Mouse (Mus musculus) layer of hippocampus, postnatal 25 days (tissue): ENCODE results near the gene Ltb. TPM values are rescaled to one million over a fixed set of nuclear protein-coding genes. Genes with fewer than 3 reads are reported as not detected.

Experiments
- DNase-seq, 2 experiments: peaks; one replicate each; pipeline ENCODE4 v3.0.0; 2022; ENCODE audit warnings: mixed read lengths in 2 of 2, low spot score in 1 of 2; ENCODE audit errors: extremely low spot score in 1 of 2
- total RNA-seq, 2 experiments: library from RNA; stranded (reverse); gene quantifications; 2 replicates each; pipeline ENCODE4 v1.2.3; 2021

The Ltb gene
- under 1 TPM; 0.42 to 0.54 TPM for total RNA-seq

DNA sequence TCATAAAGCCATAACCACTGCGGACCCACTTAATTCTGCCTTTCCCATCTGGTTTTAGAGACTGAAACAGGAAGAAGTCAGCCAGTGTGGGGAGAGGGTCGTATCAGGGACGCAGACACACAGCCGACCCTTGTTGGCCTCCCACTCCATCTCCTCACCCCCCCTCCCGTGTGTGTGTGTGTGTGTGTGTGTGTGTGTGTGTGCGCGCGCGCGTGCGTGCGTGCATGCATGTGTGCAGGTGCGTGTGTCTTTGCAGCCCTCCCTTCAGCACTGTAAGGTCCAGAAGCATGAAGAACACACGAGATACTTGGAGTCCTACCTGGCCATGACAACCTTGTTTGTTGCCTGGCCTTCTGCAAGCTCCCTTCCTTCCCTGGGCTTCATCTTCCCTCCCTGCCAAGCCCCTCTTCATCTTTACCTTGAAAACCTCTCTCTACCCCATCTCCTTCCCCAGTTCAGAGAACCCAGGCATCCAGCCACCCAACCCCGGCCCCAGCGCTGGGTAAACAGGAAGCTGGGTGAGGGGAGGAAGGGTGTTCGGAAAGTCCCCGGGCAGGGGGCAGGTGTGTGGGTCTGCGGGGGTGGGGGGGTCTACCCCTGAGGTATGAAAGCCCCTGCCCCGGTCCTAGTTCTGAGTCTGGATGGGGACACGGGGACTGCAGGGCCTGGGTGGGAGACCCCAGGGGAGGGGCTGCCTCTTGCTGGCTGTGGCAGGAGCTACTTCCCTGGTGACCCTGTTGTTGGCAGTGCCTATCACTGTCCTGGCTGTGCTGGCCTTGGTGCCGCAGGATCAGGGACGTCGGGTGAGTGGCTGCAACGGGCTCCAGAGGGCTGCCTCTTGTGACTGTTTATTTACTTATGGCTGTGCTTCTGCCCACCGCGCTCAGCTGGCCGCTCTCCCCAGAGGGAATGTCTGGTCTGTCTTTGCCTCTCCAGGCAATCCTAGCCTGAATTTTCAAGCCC lies at the start of gene Ltb:
TSS of gene Ltb (plus strand) at position 559 of the 963 bp plus-strand sequence.
- no peak for DNase-seq

DNA sequence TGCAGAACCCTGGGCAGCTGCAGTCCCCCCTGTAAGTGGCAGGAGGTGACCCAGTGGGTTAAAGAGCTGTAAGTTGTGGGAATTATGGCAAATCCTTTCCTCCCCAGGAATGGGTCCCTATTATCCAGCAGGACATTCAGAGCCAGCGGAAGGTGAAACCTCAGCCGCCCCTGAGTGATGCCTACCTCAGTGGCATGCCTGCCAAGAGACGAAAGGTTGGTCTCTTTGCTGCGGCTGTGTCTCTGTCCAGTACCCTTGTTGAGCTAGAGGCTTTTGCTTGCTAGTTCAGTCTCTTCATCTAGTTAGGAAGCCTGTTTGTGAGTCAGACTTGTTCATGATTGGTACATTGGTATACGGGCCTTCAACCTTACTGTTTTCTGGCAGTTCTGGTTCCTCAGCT lies 48.1 kb upstream of the Ltb start:
- DNase-seq, result no peak

DNA sequence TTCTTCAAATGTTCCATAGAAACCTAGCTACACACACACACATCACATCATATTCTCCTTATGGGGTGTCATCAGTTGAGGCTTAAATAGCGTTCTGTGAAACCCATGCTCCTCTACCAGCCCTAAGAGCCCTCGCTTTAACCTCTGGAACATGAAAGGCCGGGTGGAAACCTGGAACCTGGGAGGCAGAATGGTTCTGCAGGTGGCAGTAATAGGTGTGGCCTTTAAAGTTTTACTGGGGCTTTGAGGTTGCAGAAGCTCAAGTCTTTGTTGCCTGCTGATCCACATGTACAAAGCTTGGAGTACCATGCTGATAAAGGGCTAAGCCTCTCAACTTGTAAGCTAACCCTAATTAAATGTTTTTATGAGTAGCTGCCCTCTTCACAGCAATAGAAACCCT lies 46.9 kb upstream of the Ltb start:
- DNase-seq, result no peak

DNA sequence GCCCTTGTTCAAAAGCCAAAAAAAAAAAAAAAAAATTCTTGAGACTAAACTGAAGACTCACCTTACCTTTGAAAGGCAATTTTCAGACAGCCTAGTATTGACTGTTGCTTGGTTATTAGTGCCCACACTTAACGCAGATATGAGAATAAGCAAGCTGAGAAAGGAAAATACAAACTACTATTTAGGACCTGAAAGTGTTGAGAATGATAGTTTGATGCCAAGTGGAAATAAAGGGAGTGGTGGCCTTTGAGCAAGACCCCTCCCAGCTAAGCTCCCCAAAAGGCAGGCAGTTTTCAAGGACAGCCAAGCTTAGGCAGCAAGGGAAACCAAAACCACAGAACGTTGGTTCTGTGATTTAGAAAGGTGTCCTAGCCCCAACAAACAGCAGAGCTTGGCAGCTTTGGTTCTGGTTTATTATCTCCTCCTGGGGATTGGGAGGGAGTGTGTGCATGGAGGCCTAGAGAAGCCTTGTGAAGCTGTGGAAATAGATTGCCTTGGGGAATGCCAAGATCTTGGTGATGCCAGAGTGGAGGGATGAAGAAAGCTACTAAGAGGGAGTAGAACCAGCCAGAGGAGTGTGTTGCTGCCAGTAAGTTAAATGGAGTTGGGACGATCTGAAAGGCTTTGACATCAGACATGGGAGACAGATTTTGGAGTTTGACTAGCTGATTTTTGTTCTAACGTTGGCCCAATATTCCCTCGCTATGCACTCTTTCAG lies 46.2 kb upstream of the Ltb start:
- no peak for DNase-seq

DNA sequence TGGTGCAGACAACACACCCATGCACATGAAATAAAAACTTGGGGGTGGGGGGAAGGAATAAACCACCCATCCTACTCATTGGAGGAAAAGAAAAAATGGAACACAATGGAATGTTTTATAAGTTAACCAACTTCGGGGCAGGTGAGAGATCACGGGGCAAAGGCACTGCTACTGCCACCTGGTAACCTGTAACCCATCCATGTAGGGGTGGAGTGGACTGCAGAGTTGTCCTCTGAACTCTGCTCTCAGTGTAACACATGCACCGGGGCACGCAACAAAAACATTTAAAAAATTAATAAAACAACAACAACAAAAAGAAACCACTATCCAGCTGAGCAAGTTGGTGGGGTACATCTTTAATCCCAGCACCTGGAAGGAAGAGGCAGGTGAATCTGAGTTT lies 42.1 kb upstream of the Ltb start:
- no peak for DNase-seq

DNA sequence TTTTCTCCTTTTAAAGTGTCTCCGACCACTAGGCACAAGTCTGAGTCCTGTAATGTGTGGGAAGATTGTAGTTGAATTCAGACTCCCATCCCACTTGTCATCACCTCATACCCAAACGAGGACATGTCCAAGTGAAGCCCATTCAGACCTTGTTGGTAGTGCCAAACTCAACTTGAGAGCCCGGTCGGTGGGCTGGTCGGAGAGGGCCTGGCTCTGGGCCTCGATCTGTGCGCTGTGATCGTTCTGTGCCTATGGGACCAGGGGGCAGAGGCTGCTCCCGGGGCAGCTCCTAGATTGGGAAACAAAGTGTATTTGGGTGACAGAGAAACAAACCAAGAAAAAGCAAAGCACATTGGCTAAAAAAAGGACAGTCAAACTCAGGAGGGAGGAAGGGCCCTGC lies 41.2 kb upstream of the Ltb start:
- no peak for DNase-seq

DNA sequence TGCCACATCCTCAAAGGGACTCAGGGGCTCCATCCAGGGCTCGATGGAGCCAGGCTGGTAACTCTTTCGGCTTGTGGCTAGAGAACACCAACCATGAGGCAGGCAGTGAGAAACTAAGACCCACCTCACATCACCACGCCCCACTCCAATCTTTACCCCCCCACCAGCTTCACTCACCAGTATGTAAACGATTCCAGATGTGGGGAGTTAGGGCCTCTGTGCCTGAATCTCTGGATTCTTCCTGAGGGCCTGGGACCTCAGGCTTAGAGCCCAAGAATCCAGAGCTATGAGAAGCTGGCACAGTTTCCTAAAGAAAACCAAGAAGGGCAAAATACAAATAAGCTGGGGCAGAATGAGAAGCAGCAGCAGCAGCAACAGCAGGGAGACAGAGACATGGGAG lies 40.3 kb upstream of the Ltb start:
- DNase-seq, result no peak

DNA sequence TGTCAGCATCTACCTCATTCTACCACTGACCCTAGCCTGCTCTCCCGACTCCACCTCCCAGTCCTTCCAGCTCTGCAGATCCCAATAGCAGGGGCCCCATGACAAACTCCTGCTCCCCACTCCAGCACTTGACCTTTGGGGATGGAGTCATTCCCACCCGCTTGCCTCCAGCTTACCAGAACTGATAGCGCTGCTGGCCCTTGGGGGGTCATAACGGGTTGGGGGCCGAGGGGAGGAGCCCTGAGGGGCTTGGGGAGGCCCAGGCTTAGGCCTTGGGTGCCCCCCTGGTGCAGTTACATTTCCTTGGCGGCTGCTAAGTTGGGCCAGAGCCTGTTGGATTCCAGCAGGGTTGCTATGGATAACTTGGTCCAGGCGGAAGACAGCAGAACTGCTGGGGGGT lies 39.6 kb upstream of the Ltb start:
- no peak for DNase-seq

DNA sequence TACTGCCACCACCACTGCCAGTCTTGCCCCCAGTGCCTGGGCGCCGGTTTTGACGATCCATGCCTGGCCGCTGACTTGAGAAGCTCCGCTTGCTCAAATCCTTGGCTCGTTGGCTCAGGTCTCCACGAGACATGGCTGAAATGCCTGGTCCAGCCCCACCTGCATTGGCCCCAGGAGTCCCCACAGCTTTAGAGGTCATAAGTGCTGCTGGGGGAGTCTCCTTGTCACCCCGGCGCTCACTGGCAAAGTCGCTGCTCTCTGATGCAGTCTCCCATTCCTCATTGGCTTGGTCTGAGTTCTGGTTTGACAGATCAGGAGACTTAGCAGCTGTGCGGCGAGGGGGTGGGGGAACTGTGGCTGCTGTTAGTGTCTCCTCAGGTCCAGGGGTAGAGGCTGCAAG lies 38.8 kb upstream of the Ltb start:
- DNase-seq, result no peak

DNA sequence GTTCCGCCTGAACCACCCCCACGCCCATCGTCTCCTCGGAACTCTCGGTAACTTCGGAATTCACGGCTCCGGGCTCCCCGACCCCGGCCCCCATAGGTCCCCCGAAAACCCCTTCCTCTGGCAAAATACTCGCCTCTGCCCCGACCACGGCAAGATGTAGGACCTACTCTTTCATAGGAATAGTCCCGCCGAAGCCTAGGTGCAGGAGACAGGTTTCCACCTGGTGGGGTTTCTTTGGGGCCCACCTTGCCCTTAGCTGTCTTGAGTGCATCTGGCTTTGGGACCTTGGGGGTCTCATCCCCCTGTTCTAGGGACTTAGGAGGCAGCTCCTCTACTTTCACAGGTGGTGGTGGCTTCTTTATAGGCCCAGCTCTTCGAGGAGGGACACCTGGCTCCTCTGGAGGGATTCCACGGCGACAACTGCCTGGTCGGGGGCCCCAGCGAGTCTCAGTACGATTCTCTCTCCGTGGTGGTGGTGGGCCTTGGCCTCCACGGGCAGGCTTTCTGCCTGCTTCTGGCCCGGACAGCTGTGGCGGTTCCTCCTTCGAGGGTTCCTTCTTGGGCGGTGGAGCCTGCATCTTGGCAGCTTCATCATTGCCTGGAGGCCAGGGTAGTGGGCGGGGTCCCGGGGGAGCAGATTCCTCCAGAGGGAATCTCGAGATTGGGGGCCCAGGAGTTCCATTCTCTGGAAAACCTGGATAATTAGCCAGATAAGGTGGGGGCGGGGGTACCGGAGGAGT lies 37.6 kb upstream of the Ltb start:
- DNase-seq, result no peak

DNA sequence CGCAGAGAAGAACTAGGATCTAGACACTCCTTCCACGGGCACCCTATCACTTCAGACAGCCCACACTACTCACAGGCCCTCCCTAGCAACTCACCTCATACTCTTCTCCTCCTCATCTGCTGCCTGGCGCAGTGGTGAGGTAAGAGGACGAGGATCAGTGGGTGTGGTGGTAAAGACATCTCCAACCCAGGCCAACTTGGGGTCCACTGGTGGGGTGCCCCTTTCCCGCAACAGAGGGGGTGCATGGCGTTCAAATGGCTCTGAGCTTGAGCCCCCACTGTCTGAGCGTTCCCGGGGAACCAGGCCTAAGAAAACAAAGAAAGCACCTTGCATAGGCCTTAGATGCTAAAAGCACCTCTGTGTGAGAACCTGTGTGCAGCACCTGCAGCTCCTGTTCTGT lies 37.0 kb upstream of the Ltb start:
- no peak for DNase-seq

DNA sequence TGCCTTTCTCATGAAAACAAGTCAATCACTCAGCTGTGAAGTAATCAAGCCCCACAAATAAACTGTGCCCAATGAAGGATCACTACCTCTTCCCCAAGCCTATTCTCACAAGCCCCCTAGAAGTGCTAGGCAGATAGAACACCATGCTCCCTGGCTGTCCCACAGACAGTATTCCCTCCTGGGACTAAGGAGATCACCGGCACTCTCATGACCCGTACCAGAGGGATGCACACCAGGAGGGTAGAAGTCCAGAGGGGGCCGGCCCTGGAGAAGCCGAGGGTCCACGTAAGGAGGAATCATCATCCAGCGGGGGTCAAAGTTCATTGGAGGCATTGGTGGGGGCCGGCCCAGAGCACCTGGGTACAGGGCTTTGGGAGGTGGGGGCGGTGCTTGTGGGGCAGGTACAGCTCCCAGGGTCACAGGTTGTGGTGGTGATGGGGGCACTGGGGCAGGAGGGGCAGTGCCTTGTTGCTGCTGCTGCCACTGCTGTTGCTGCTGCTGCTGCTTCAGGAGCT lies 36.5 kb upstream of the Ltb start:
- DNase-seq, result no peak

DNA sequence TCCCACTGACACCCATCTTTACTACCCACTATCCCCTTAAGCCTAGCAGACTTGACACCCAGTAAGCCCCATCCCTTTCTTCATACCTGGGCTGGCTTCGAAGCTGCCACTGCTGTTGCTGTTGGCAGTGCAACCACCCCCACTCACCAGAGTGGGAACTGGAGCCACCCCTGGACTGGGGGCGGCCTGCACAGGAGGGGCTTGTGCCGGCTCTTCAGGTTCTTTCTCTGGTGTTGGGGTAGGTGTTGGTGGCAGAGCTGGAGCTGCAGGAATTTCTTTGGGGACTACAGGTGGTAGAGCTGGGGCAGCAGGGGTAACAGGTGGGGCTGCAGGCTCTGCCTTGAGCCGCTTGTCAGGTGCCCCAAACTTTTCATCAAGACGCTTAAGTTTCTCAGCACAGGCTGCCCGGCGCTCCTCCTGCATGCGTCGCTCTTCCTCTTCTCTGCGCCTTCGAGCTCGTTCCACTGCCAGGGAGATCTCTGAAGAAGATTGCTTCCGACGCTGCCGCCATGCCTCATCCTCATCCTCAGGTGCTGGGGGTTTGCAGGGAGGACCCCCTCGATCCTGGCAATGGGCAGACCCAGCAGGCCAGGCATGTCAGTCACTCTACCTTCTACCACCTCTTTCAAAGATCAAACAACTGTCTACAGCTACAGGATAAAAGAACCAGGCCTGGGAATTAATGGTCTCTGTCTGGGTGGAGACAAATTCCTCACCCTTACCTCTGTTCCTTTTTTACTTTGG lies 35.2 kb upstream of the Ltb start:
- no peak for DNase-seq

DNA sequence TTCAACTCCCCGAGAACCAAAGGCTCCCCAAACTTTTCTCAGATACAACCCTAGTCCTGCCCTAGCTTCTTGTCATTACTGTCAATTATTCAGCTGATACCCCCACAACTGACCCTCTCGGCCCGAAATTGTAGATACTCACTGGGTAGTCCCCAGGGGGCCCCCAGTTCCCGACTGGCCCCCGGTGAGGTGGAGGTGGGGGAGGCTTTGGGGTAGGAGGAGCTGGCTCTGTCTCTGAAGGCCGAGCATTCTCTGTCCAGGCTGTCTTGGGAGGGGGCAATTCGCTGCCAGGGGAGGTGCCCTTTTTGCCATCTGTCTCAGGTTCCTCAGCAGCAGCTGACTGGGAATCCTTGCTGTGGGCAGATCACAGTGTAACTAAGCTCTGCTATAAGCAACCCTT lies 34.6 kb upstream of the Ltb start:
- no peak for DNase-seq

DNA sequence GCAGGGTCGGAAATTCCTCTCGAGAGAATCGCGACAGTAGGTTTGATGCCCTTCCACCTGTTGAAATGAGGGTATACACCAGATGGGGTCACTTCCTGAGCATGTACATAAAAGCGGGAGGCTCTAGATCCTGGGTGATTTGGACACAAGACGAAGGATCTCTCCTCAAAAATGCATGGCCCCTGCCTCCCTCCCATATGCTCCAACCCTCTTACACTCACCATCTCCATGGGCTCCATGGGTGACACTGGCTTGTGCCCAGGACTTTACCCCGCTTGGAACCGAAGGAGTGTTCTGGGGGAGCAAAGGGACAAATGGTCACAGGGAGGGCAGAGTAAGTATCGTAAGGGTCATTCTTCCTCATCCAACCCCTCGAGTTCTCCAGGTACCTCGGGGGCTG lies 32.8 kb upstream of the Ltb start:
- DNase-seq, result no peak

DNA sequence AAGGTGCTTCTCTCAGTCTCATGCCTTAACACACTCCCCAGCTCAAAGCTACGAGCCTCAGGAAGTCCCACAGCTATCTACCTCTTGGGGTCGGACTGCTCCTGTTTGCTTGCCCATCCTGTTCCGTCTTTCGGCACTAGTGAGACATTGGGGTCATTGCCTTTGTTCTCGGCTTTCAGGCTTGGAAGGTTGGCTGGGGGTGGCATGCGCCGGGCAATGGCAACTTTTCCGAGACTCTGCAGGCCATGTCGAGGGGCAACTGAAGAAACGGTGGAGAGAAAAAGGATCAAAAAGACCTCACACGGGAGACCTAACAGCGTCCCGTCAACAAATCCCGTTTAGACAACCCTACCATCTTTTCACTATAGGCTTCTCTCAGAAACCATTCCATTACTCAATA lies 32.1 kb upstream of the Ltb start:
- DNase-seq, result no peak

DNA sequence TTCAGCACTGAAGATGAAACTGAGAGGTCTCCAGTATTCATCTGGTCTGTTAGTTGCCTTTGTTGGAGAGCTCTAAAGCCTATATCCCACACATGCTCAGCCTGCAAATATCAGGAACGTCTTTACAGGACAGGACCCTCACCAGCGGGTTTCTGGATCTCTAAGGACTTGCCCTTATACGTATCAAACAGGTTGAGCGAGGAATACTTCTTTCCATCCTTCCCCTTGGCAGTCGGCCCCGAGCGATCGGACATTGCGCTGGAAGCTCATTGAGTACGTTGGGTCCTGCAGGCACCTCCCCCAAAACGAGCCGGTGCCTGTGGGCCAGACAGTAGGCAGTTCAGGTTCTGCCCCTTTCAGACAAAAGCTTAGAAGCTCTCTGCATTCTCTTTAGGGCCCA lies 31.5 kb upstream of the Ltb start:
- DNase-seq, result no peak

DNA sequence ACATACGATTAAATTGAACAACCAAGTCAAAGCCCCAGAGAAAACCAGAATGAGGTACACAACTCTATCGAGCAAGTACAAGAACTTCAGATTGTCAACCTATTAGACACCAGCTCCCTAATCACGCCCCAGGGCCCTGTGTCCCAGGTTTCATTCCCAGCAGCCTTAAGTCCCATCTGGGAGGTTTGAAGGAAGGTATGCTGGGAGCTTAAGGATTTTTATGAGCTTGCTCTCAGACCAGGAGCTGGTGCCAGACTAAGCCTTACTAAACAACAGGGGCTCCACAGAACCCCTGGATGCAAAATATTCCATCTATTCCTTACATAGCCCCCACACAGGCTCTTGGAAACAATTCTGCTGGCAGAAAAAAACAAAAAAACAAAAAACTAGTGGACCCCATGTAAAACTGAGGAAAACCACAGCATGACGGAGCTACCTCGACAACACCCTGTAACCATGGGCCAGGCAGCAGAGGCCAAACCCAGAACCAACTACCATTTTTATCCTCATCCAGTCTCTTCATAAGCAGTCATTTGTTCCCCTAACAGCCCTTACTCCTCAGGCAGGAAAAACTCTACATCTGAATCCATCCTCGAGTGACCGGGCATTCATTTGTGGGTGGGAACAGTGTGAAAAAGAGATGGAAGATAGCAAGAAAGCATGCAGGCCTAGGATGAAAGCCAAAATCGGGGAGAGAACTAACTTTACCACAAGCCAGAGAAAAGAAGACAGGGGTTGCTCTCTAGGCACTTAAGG lies 30.7 kb upstream of the Ltb start:
- no peak for DNase-seq

DNA sequence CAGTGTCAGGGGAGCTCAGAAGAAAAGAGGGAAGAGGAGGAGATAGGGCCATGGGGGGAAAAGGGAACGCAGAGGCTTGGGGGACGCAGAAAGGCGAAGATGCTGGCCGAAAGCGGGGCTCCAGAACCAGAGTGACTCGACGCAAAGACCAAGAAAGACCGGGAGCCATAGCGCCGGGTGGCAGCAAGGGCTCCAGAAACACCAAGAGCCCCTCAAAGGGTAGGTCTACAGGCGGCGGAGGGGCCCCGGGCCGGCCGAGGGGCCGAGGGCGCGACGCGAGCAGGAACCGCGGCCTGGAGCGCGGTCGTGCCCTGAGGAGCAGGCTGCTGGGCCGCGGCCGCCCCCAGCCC lies 30.0 kb upstream of the Ltb start:
- peak in 1 of 2 experiments; percentile 40 for DNase-seq
